Mouse (Mus musculus) cerebellum, adult (tissue): ENCODE measurements around the gene Olfr1325.
"Not testable (repeated sequence)": the region's sequence is repeated elsewhere in the genome, so short reads cannot be mapped to it uniquely, and the experiment has no call there.

Source experiments
- ATAC-seq: cut with Nextera tagmentation; 2 replicates; pipeline ENCODE4 v1.9.2; 2017; ENCODE audit warnings: mild to moderate bottlenecking, moderate library complexity, mixed read lengths; ENCODE audit not compliant: insufficient number of reproducible peaks, low FRiP score, low TSS enrichment

The Olfr1325 gene

DNA sequence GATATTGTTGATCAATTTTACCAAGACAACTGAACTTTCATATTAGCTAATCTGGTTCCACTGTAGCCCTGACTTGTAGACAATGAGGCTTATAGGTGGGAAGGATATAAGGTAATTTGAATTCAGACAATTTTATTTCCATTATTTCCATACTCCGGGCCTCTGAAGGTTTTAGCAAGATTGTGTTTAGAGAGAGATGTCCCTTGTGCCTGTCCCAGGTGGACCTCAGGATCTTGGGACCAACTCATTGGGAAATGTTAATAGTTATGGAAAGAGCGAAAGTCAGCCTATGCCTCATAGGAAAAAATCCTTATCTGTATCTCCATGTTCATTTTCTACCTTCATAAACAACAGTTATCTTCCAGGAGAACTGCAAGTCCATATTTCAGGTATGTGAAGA lies at the start of gene Olfr1325:
Olfr1325 (plus strand) TSS at position 301 of the 400 bp plus-strand sequence.
- ATAC-seq, result no peak

DNA sequence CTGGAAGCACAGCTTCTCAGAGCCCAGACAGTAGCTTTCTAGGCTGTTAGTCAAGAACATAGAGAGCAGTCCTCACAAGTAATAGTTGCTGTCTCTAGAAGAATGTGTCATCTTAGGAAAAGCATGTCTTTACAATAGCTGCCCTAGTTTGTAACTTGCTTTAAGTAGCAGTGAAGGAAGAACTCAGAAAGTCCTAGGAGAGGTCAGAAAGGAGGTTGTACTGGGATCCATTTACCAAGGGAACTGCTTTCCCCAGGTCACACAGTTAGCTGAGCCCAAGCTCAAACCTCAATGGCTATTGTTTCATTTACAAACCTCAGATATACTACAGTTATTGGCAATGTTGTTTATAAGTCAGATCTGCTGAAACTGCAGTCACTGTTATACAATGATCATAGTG lies 17.7 kb upstream of the Olfr1325 start, which contains the start of gene Olfr1326-ps1:
Olfr1326-ps1 (minus strand) TSS at position 101 of the 400 bp plus-strand sequence.
- ATAC-seq, result no peak

DNA sequence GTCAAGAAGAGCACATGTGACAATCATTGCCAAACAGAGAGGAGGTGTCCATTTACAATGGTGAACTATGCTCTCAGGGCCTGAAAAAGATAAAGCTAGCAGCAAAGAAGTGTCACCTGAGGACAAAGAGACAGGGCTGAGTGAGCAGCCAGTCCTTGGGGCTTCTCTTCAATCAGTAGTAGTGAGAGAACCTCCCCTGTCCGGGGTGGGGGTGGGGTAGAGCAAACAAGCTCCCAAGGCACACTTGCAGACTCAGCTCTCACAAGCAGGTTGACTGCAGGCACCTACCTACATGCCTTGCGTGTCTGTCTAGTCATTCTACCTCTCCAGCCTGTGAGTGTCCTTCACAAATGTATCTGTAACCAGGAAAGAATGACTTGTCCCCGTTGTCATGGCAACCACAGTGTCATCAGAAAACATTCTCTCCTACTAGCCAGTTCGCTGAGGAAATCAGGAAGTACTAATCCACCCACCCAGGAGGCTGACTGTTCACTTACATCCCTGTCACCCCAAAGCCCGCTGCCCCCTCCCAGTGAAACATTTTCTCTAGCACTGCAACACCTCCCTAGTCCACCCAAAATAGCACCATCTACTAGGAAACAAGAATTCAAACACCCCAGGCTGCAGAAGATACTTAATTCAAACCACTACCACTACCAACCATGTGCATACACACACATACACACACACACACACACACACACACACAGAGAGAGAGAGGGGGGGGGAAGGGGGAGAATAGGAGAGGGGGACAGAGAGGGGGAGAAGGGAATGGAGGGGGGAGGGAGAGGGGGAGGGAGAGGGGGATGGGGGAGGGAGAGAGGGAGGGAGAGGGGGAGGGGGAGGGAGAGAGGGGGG lies 53.2 kb downstream of the Olfr1325 start, which contains the start of gene Gm5640:
Gm5640 (minus strand) TSS at position 170 of the 858 bp plus-strand sequence.
- ATAC-seq, result not testable (repeated sequence)

DNA sequence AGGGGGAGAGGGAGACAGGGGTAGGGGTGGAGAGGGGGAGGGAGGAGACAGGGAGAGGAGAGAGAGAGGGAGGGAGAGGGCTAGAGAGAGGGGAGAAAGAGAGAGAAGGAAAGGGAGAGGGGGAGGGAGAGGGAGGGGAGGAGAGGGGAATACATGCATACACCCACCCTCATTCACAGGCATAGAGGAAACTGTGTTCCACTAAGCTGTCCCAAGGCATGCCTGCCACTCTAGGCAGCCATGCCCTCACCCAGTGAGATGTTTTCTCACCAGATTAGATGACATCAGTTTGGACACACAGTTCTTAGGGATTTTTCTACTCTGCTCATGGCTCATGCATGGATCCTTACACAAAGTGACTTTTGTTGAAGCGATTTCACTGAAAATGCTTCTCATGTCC lies 53.9 kb downstream of the Olfr1325 start:
- not testable (repeated sequence) for ATAC-seq
